Comparison of ENCODE assay signal across 23 mouse cellular contexts in the genomic region with DNA sequence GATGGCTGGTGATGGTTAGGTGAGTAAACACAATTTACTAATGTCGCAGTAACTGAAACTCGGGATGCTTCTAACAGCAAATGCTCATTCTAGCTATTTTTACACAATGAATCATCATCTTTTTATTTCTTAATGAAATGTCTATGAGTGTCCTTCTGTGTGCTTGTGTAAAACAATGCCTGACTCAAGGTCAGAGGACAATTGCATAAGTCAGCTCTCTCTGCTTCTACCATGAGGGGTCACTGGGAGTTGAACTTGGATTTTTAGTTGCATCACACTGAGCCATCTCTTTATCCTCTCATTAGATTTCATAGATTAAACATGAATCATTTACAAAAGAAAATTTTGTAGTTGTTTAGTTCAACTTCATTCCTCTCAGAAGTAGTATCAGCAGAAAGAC.
A peak's percentile ranks its signal among the peaks of the same experiment; 100 is the strongest.
DNase-seq lines count a peak whose midpoint lies in the region; TF ChIP-seq lines count a peak whose summit lies in the region.
"Had no signal": no experiment of that assay in that cellular context is flagged by ENCODE, and none has a peak within 500 bp of the region (broad histone marks: within the 10 kb centered on the region; RNA-seq: fewer than 3 reads in every experiment).

No protein-coding gene starts in this region.

- H3K27ac ChIP-seq in left cerebral cortex, adult 2 months, result no peak overlapping the region
- H3K27ac ChIP-seq in heart, adult 2 months, result no peak overlapping the region
- H3K27ac ChIP-seq: forebrain, embryonic 10.5 days; gastrocnemius, adult 2 months; heart, embryonic 15.5 days; hindbrain, embryonic 10.5 days; hindbrain, embryonic 13.5 days; intestine, embryonic 15.5 days had no signal

- TF ChIP-seq EP300 in heart, adult 2 months (IDR thresholded peaks at IDR 0.05; ENCODE audit: insufficient read depth, low read depth, low read length), result no peak

- no peaks in the 10 kb centered on the region for H3K27me3 ChIP-seq in heart, adult 2 months (ENCODE audit: control insufficient read depth, insufficient read depth, low read length)
- H3K27me3 ChIP-seq: heart, embryonic 12.5 days; heart, embryonic 15.5 days; hindbrain, embryonic 13.5 days; intestine, embryonic 15.5 days had no signal

- DNase-seq in adrenal gland, adult 8-10 months, result peak; percentile 20
- DNase-seq in adrenal gland, adult 18-20 months (ENCODE audit: low spot score in 2 of 2), result no peak
- peak; percentile 47 for DNase-seq in 416B (ENCODE audit: low read depth)
- DNase-seq in adipocyte (ENCODE audit: low spot score), result peak; percentile 4
- no peak for DNase-seq in left cerebral cortex, adult 2 months (ENCODE audit: extremely low spot score in 1 of 2, low spot score in 2 of 2)
- DNase-seq in urinary bladder, adult 2 months (ENCODE audit: low spot score), result no peak
- DNase-seq in heart, adult 2 months, result no peak
- DNase-seq: cerebellum, adult 18-20 months; cerebellum, adult 9-10 months; cerebellum, postnatal 14 days; forebrain, postnatal 0 days; gastrocnemius, adult 2 months; gastrocnemius, postnatal 14 days; heart, adult 11 months; heart, postnatal 10 days; heart, postnatal 36 days; kidney, adult 11 months had no signal

- TF ChIP-seq POLR2A in heart, adult 2 months (IDR thresholded peaks at IDR 0.05; ENCODE audit: insufficient read depth, low read depth, low read length), result no peak

- no peak for TF ChIP-seq CTCF in left cerebral cortex, adult 2 months (IDR thresholded peaks at IDR 0.05)
- TF ChIP-seq CTCF in heart, adult 2 months (IDR thresholded peaks at IDR 0.05), result no peak

- 83% methylated on average over 2 of the region's 2 CpGs for WGBS in heart, adult 2 months

- H3K79me2 ChIP-seq in heart, adult 2 months (replicated peaks; ENCODE audit: control insufficient read depth, insufficient read depth, low read length), result no peaks in the 10 kb centered on the region

- H3K4me3 ChIP-seq in left cerebral cortex, adult 2 months, result no peak overlapping the region
- H3K4me3 ChIP-seq in heart, adult 2 months, result no peak overlapping the region
- H3K4me3 ChIP-seq: forebrain, embryonic 10.5 days; gastrocnemius, adult 2 months; heart, embryonic 12.5 days; heart, embryonic 15.5 days; hindbrain, embryonic 10.5 days; hindbrain, embryonic 13.5 days; intestine, embryonic 15.5 days had no signal

- no peak overlapping the region for H3K9ac ChIP-seq in heart, adult 2 months (ENCODE audit: low read depth, low read length)
- H3K9ac ChIP-seq: forebrain, postnatal 0 days; heart, embryonic 12.5 days; heart, embryonic 15.5 days; hindbrain, embryonic 13.5 days; intestine, embryonic 15.5 days had no signal

- no peaks in the 10 kb centered on the region for H3K4me1 ChIP-seq in heart, adult 2 months (ENCODE audit: control insufficient read depth, insufficient read depth, low read length)
- H3K4me1 ChIP-seq: forebrain, embryonic 10.5 days; heart, embryonic 12.5 days; heart, embryonic 15.5 days; hindbrain, embryonic 10.5 days; hindbrain, embryonic 13.5 days; intestine, embryonic 15.5 days had no signal

- intact Hi-C loops in left cerebral cortex, adult 2 months (cut with DNase I), result no loop called here
- intact Hi-C loops in heart, adult 2 months (cut with DNase I), result no loop called here

- no peaks in the 10 kb centered on the region for H3K36me3 ChIP-seq in heart, adult 2 months (ENCODE audit: control insufficient read depth, insufficient read depth, low read length)
- H3K36me3 ChIP-seq: forebrain, embryonic 10.5 days; heart, embryonic 12.5 days; heart, embryonic 15.5 days; hindbrain, embryonic 10.5 days; hindbrain, embryonic 13.5 days; intestine, embryonic 15.5 days had no signal

Comparison
In these comparisons a context has a peak if more than half of its experiments do, and no peak if none do; other contexts are left out.
1. DNase-seq: peak in adrenal gland, adult 8-10 months (single experiment), 416B (single experiment) and adipocyte (single experiment); none in adrenal gland, adult 18-20 months (0 of 2), left cerebral cortex, adult 2 months (0 of 2), urinary bladder, adult 2 months (single experiment) and heart, adult 2 months (0 of 2).